Mouse (Mus musculus) right cerebral cortex, adult 18-20 months (tissue): ENCODE measurements around the gene Cwh43.
"Not testable (repeated sequence)": the region's sequence is repeated elsewhere in the genome, so short reads cannot be mapped to it uniquely, and the experiment has no call there.

ENCODE experiments used
- DNase-seq: peaks from one replicate; pipeline ENCODE4 v3.0.0; 2022; ENCODE audit warnings: mixed read lengths

Gene Cwh43

GRCm38 (mm10) chr5:73481401-73481800, 75.5 kb downstream of the Cwh43 start:
- no peak for DNase-seq

- not testable (repeated sequence) for DNase-seq
These were observed 76.5 kb downstream of the Cwh43 start for GRCm38 (mm10) chr5:73482381-73482780.

GRCm38 (mm10) chr5:73484016-73484615, 78.2 kb downstream of the Cwh43 start:
- DNase-seq, result no peak

GRCm38 (mm10) chr5:73486451-73486850, 80.6 kb downstream of the Cwh43 start:
- no peak for DNase-seq

- no peak for DNase-seq
These were observed 84.0 kb downstream of the Cwh43 start for GRCm38 (mm10) chr5:73489915-73490314.

GRCm38 (mm10) chr5:73490596-73491073, 84.8 kb downstream of the Cwh43 start:
- peak; percentile 100 for DNase-seq

GRCm38 (mm10) chr5:73491074-73491836, 85.4 kb downstream of the Cwh43 start:
- DNase-seq, result no peak

- peak; percentile 95 for DNase-seq
These were observed 86.2 kb downstream of the Cwh43 start for GRCm38 (mm10) chr5:73491837-73492720.

- DNase-seq, result peak; percentile 29
These were observed 91.5 kb downstream of the Cwh43 start for GRCm38 (mm10) chr5:73497401-73497800.

- no peak for DNase-seq
These were observed 92.7 kb downstream of the Cwh43 start for GRCm38 (mm10) chr5:73498559-73498958.

- DNase-seq, result no peak
These were observed 95.1 kb downstream of the Cwh43 start for GRCm38 (mm10) chr5:73500867-73501440.

GRCm38 (mm10) chr5:73502422-73502821, 96.5 kb downstream of the Cwh43 start:
- DNase-seq, result no peak
